Mouse (Mus musculus) liver, postnatal 0 days (tissue): ENCODE measurements around the gene 1810010H24Rik.

Source experiments
- CTCF ChIP-seq: sonication (generic); IDR thresholded peaks from 2 replicates; pipeline ENCODE4 v1.5.1; 2016; ENCODE audit warnings: antibody characterized with exemption, low read depth
- EP300 ChIP-seq: IDR thresholded peaks from 2 replicates; pipeline ENCODE4 v1.6.1; 2016; ENCODE audit warnings: antibody characterized with exemption, low read depth, mild to moderate bottlenecking

DNA sequence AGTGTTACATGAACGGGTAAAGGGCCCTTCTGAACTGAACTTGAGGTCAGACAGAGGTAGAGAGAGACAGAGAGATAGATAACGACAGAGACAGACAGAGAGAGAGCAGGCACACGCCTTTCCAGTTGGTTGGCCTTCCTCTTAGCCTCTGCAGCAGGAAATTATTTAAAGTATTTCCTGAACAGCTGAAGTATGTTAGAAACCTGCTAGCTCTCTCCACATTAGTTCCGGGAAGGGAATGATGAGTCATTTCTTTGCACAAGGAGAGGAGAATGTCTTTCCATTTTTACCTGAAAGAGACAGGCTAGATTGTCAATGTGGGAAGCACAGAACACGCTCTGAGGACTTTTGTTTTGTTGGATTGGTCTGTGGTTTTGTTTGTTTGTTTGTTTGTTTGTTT, 43.1 kb upstream of the 1810010H24Rik start:
- TF ChIP-seq CTCF = no peak
- no peak for TF ChIP-seq EP300
